Mouse (Mus musculus) hindbrain, postnatal 0 days (tissue): Measurements from ENCODE around the gene Eci1. TPM values are rescaled to one million over a fixed set of nuclear protein-coding genes. Genes with fewer than 3 reads are reported as not detected.

Source experiments
- ATAC-seq: fragments of 200-750 bp; cut with Nextera tagmentation; 2 replicates; pipeline ENCODE4 v1.8.0; 2017; ENCODE audit warnings: mild to moderate bottlenecking, moderate TSS enrichment, moderate library complexity
- DNase-seq: peaks from one replicate; pipeline ENCODE4 v3.0.0-alpha.2; 2015; ENCODE audit warnings: low spot score
- H3K27ac ChIP-seq: fragments of 300-500 bp; sonication (generic); 2 replicates; pipeline ENCODE4 v1.5.1; 2014; ENCODE audit warnings: mild to moderate bottlenecking
- H3K27me3 ChIP-seq: fragments of 300-500 bp; sonication (generic); 2 replicates; pipeline ENCODE4 v1.6.1; 2014; ENCODE audit warnings: low read length, mixed read lengths; ENCODE audit not compliant: insufficient read depth
- H3K36me3 ChIP-seq: fragments of 300-500 bp; sonication (generic); 2 replicates; pipeline ENCODE4 v1.6.1; 2014; ENCODE audit warnings: low read length, mixed read lengths; ENCODE audit not compliant: insufficient read depth
- H3K4me1 ChIP-seq: fragments of 300-500 bp; sonication (generic); 2 replicates; pipeline ENCODE4 v1.6.1; 2014; ENCODE audit warnings: antibody characterized with exemption, low read length, mixed read lengths; ENCODE audit not compliant: insufficient read depth
- H3K4me2 ChIP-seq: fragments of 300-500 bp; sonication (generic); 2 replicates; pipeline ENCODE4 v1.6.1; 2014; ENCODE audit warnings: low read depth, mild to moderate bottlenecking, low read length, moderate library complexity, mixed read lengths
- H3K4me3 ChIP-seq: fragments of 300-500 bp; sonication (generic); 2 replicates; pipeline ENCODE4 v1.5.1; 2014; ENCODE audit warnings: low read length
- H3K9ac ChIP-seq: fragments of 300-500 bp; sonication (generic); replicated peaks from 2 replicates; pipeline ENCODE4 v1.6.1; 2014; ENCODE audit warnings: mild to moderate bottlenecking, low read length, moderate library complexity, mixed read lengths
- H3K9me3 ChIP-seq: fragments of 300-500 bp; sonication (generic); 2 replicates; pipeline ENCODE4 v1.6.1; 2016; ENCODE audit warnings: low read length, mixed read lengths
- CTCF ChIP-seq: IDR thresholded peaks from 2 replicates; pipeline ENCODE4 v1.5.1; 2016; ENCODE audit warnings: antibody characterized with exemption, control low read depth, low read depth
- WGBS: fragments of 180-500 bp; shearing (Covaris S2); extraction: QIAGEN DNeasy Blood & Tissue Kit; methylation state at CpG from one replicate; pipeline ENCODE4 v1.1.7; 2014; 5-methylcytosine and 5-hydroxymethylcytosine counted together
- polyA plus RNA-seq: library from polyadenylated mRNA; unstranded; fragments of >200 nt; fragmentation: Nextera tagmentation; extraction: Ambion mirVana; gene quantifications from 2 replicates; pipeline ENCODE4 v1.2.1, GENCODE M21; 2015
- total RNA-seq: library from RNA; depleted of rRNA; stranded (reverse); fragments of >200 nt; gene quantifications from 2 replicates; pipeline ENCODE4 v1.2.3, GENCODE M21; 2014

The Eci1 gene
- total and polyA plus RNA-seq, 2 experiments from 2014 or later, result 47.9 to 56.8 TPM

DNA sequence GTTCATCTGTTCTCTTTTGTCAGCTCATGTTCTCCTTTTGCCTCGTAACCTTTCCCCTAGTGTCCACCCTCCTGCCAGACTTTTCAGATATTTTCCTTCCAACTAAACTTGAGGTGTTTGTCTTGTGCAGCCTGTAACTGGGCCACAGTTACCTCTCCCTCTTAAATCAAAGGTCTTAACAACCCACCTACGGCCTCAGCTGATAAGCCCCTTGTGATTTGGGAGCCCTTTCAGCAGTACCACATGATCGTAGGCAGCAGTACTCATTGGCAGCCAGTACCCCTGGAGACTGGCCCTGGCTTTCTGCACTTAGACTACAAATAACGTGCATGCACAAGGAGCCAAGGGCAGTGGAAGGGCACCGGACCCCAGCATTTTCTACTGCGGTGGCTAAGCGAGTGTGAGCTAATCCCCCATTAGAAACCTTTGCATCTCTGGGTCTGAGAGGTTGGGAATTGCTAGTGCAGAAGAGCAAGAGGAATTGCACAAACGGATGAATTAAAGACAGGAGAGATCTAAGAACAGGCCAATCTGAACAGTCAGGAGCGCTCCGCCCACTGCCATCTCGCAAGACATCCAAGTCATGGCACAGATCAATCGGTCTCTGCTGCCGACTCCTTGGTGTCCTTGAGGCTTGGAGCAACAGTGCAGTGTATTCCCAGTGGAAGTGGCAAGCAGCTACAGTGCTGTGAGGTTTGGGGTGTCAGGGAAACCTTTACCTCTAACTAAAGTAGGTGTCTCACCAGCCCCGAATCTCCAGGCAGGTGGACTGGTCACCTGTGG is 3.0 kb downstream of the Eci1 start:
- H3K9me3 ChIP-seq, result no peaks in the 10 kb centered on the region
- H3K4me1 ChIP-seq, result no peaks in the 10 kb centered on the region
- H3K4me2 ChIP-seq, result no peak overlapping the region
- no peak for TF ChIP-seq CTCF
- peaks cover 5% of the 10 kb centered on the region; the same call in 1 of the 2 replicates for H3K36me3 ChIP-seq
- WGBS, result 74% methylated on average over 14 of the region's 14 CpGs
- H3K9ac ChIP-seq, result no peak overlapping the region
- no peak for ATAC-seq
- H3K4me3 ChIP-seq, result no peak overlapping the region
- H3K27ac ChIP-seq, result peak overlapping the region; percentile 45; the same call in 1 of the 2 replicates
- DNase-seq, result peak; percentile 32
- H3K27me3 ChIP-seq, result no peaks in the 10 kb centered on the region

- ATAC-seq (peak; percentile 41; the same call in 1 of the 2 replicates), DNase-seq (peak; percentile 59)
- 64% methylated on average over 5 of the region's 5 CpGs for WGBS
- Histone ChIP-seq H3K27ac (no peak overlapping the region), H3K4me1 (no peaks in the 10 kb centered on the region), H3K27me3 (no peaks in the 10 kb centered on the region), H3K4me3 (no peak overlapping the region), H3K4me2 (no peak overlapping the region), H3K36me3 (peaks cover 14% of the 10 kb centered on the region; the same call in 1 of the 2 replicates), H3K9me3 (no peaks in the 10 kb centered on the region), H3K9ac (no peak overlapping the region)
- TF ChIP-seq CTCF, result peak; percentile 79
These were observed 10.6 kb downstream of the Eci1 start for GRCm38 (mm10) chr17:24437016-24437415.

GRCm38 (mm10) chr17:24440377-24440776 is 13.9 kb downstream of the Eci1 start:
- H3K36me3 ChIP-seq, result peaks cover 44% of the 10 kb centered on the region; the same call in 1 of the 2 replicates

GRCm38 (mm10) chr17:24441148-24441547 is 14.7 kb downstream of the Eci1 start:
- Histone ChIP-seq H3K27me3 (no peaks in the 10 kb centered on the region), H3K36me3 (peaks cover 51% of the 10 kb centered on the region; the same call in 1 of the 2 replicates), H3K9me3 (no peaks in the 10 kb centered on the region), H3K27ac (no peak overlapping the region), H3K4me1 (no peaks in the 10 kb centered on the region), H3K9ac (no peak overlapping the region), H3K4me2 (no peak overlapping the region), H3K4me3 (no peak overlapping the region)
- TF ChIP-seq CTCF, result peak; percentile 60
- peak; percentile 40 for DNase-seq
- ATAC-seq, result no peak
- 54% methylated on average over 2 of the region's 2 CpGs for WGBS

More at GRCm38 (mm10) chr17:24440377-24440776, 13.9 kb downstream of the Eci1 start:
- Histone ChIP-seq H3K27me3 (no peaks in the 10 kb centered on the region), H3K9ac (no peak overlapping the region), H3K4me3 (no peak overlapping the region), H3K9me3 (no peaks in the 10 kb centered on the region), H3K4me2 (no peak overlapping the region), H3K27ac (no peak overlapping the region), H3K4me1 (no peaks in the 10 kb centered on the region)
- no peak for ATAC-seq
- TF ChIP-seq CTCF, result no peak
- DNase-seq, result no peak
- WGBS, result 87% methylated on average over 8 of the region's 8 CpGs

DNA sequence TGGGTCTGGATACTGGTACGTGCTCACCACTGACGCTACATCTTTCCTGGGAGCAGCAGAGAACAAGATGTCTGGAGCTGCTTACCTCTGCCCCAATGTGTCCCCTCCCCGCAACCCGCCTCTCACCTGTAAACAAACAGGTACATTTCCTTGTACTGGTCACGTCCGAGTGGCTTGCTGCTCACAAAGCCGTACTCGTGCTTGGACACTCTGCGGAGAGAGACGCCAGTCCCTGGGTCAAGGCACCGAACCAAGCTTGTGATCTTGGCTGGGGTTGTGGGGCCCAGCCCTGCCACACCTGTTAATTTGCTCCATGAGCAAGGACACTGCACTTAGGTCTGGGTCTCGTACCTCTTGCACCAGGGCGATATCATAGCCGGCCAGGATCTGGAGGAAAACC is 15.7 kb downstream of the Eci1 start:
- TF ChIP-seq CTCF, result no peak
- Histone ChIP-seq H3K4me2 (no peak overlapping the region), H3K4me3 (no peak overlapping the region), H3K9me3 (no peaks in the 10 kb centered on the region), H3K27ac (no peak overlapping the region), H3K9ac (no peak overlapping the region), H3K4me1 (no peaks in the 10 kb centered on the region), H3K27me3 (no peaks in the 10 kb centered on the region), H3K36me3 (peaks cover 61% of the 10 kb centered on the region)
- ATAC-seq (no peak), DNase-seq (no peak)
- 90% methylated on average over 14 of the region's 14 CpGs for WGBS

GRCm38 (mm10) chr17:24442632-24443155 is 16.3 kb downstream of the Eci1 start, which contains the start of gene Dnase1l2:
Gene Dnase1l2 (minus strand): TSS chr17:24443105.
- WGBS, result 75% methylated on average over 7 of the region's 7 CpGs
- TF ChIP-seq CTCF, result no peak
- H3K4me3 ChIP-seq, result no peak within 1 kb of the TSS
- no peak within 1 kb of the TSS for H3K27ac ChIP-seq
- no peak within 1 kb of the TSS for H3K4me2 ChIP-seq
- H3K4me1 ChIP-seq, result no peaks in the 10 kb centered on the region
- H3K36me3 ChIP-seq, result peaks cover 67% of the 10 kb centered on the region
- H3K9me3 ChIP-seq, result no peaks in the 10 kb centered on the region
- DNase-seq (no peak), ATAC-seq (no peak)
- H3K27me3 ChIP-seq, result no peaks in the 10 kb centered on the region
- H3K9ac ChIP-seq, result no peak within 1 kb of the TSS

DNA sequence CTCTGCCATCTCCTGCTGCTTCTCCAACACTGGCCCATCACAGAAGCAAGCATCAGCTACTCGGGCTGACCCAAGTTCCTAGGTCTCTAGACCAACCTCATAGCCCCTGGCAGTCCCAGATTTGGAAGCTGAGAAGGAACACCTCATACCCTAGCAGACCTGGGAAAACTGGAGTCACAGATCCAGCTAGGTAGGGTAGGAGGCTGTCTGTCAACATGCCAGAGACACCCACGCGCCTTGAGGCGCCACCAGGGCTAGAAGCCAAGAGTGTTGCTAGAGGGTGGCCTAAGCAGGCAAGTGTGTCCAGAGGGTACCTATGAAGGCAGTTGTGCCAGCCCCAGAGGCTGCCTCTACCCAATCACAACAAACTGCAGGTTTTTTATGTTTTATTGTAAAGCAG is 17.0 kb downstream of the Eci1 start:
- 90% methylated on average over 4 of the region's 4 CpGs for WGBS
- no peaks in the 10 kb centered on the region for H3K4me1 ChIP-seq
- ATAC-seq, result no peak
- no peak overlapping the region for H3K9ac ChIP-seq
- no peak overlapping the region for H3K4me2 ChIP-seq
- no peaks in the 10 kb centered on the region for H3K27me3 ChIP-seq
- DNase-seq, result no peak
- H3K4me3 ChIP-seq, result no peak overlapping the region
- H3K9me3 ChIP-seq, result no peaks in the 10 kb centered on the region
- peaks cover 74% of the 10 kb centered on the region for H3K36me3 ChIP-seq
- TF ChIP-seq CTCF, result no peak
- no peak overlapping the region for H3K27ac ChIP-seq
